Mouse (Mus musculus): ENCODE data around the gene Myh7b. TPM values are rescaled to one million over a fixed set of nuclear protein-coding genes. Genes with fewer than 3 reads are reported as not detected.

Myh7b gene
- polyA plus RNA-seq (2016; fragmentation: Nextera tagmentation; extraction: Ambion mirVana) = 6.0 TPM in 2 replicates

DNA sequence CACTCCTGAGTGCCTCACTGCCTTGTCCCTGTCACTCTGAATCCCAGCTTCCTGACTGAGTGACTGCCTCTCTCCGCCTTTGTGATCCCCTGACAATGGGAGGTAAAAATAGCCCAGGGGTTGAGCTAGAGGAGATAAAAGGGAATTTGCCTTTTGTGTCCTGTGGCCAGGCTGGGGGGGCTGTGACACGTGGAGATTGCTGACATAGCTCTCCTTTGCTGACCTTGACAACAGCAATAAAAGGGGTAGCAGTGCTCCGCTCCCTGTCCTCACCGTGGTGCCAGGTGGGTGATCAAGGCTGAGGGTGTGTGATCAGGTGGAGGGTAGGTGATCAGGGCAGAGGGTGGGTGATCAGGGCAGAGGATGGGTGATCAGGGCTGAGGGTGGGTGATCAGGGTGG is at the start of gene Myh7b:
Gene Myh7b, plus strand, starts transcription at position 235 of the 400 bp plus-strand sequence.
- Histone ChIP-seq H3K9ac (peak within 1 kb of the TSS; percentile 80; the same call in 1 of the 2 replicates), H3K4me3 (no peak within 1 kb of the TSS)

DNA sequence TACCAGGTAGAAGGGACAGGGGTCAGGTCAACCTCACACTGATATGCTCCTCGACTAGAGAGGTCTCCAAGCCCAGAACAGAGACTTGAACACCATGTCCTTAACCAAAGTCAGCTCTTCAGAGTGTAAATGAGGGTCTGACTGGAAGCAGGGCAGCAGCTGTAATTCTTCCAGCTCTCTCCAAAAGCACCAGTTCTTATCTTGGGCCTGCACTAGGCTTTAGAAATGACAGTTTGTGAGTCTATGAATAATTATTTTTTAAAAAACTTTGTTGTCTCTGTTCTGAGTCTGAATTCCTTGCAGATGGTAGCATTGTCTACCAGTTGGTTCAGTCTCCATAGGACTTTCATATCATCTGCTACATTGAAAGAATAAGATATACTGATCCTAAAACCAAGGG is 48.8 kb upstream of the Myh7b start:
- WGBS (ENCODE audit: insufficient replicate concordance) = 45% methylated on average over 1 of the region's 1 CpGs
- no peak overlapping the region for H3K4me2 ChIP-seq
- H3K27ac ChIP-seq = no peak overlapping the region
- ATAC-seq = no peak
- H3K36me3 ChIP-seq = peaks cover 85% of the 10 kb centered on the region
- H3K9me3 ChIP-seq (replicated peaks) = no peaks in the 10 kb centered on the region
- no peak overlapping the region for H3K4me3 ChIP-seq
- peaks cover 12% of the 10 kb centered on the region for H3K4me1 ChIP-seq
- H3K27me3 ChIP-seq (replicated peaks) = no peaks in the 10 kb centered on the region
- no peak overlapping the region for H3K9ac ChIP-seq

More for the DNA sequence above, at the start of gene Myh7b:
- H3K4me2 ChIP-seq = peak within 1 kb of the TSS; percentile 79
- H3K27me3 ChIP-seq (replicated peaks) = no peaks in the 10 kb centered on the region
- peaks cover 82% of the 10 kb centered on the region for H3K4me1 ChIP-seq
- H3K27ac ChIP-seq = peak within 1 kb of the TSS; percentile 95
- no peaks in the 10 kb centered on the region for H3K36me3 ChIP-seq
- no peak for ATAC-seq
- no peaks in the 10 kb centered on the region for H3K9me3 ChIP-seq (replicated peaks)
- WGBS (ENCODE audit: insufficient replicate concordance) = 48% methylated on average over 4 of the region's 4 CpGs

DNA sequence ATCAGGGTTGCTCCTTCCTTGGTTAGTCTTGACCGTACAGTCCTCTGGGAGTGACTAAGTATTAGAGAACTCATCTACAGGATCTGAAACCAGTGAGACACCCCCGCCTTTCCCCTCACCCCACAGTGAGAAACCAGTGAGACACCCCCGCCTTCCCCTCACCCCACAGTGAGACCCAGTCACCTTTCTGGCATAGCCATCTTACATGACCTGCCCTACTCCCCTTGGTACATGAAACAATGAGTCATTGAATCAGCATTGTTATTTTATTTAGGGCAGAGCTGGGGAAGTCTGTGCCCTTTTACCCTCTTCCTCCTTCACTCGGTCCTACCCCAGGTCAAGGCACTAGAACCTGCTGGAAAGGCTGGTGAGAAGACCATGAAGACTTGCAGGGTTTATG is 48.1 kb upstream of the Myh7b start:
- H3K27ac ChIP-seq = no peak overlapping the region
- 77% methylated on average over 4 of the region's 4 CpGs for whole genome bisulfite sequencing (ENCODE audit: insufficient replicate concordance)
- no peak for ATAC-seq

DNA sequence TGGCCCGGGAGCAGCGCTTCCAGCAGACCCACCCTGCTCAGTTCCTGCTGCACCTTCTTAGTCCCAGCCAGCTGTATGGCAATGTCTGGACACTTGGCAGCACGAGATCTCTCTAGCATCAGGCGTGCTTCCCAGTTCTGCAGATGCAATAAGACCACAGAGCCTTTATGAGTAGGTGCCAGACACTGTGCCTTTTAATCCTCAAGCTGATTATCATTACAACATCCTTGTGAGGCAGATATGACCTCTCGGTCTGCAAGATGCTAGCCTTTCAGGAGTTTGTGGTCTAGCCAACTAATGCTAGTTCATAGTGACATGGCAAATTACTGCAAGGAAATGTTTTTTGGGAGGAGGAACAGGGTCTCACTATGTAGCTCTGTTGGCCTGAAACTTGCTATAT is 43.3 kb upstream of the Myh7b start:
- H3K36me3 ChIP-seq = peaks cover 92% of the 10 kb centered on the region
- WGBS (ENCODE audit: insufficient replicate concordance) = 71% methylated on average over 5 of the region's 5 CpGs
- no peaks in the 10 kb centered on the region for H3K27me3 ChIP-seq (replicated peaks)
- H3K9ac ChIP-seq = no peak overlapping the region
- no peak overlapping the region for H3K4me2 ChIP-seq
- H3K4me1 ChIP-seq = peaks cover 15% of the 10 kb centered on the region
- no peak for ATAC-seq
- no peak overlapping the region for H3K27ac ChIP-seq
- H3K9me3 ChIP-seq (replicated peaks) = no peaks in the 10 kb centered on the region
- no peak overlapping the region for H3K4me3 ChIP-seq

More for the DNA sequence above, 48.1 kb upstream of the Myh7b start:
- H3K4me2 ChIP-seq = no peak overlapping the region
- no peaks in the 10 kb centered on the region for H3K9me3 ChIP-seq (replicated peaks)
- H3K27me3 ChIP-seq (replicated peaks) = no peaks in the 10 kb centered on the region
- peaks cover 92% of the 10 kb centered on the region for H3K36me3 ChIP-seq
- no peak overlapping the region for H3K9ac ChIP-seq
- no peak overlapping the region for H3K4me3 ChIP-seq
- peaks cover 17% of the 10 kb centered on the region for H3K4me1 ChIP-seq

DNA sequence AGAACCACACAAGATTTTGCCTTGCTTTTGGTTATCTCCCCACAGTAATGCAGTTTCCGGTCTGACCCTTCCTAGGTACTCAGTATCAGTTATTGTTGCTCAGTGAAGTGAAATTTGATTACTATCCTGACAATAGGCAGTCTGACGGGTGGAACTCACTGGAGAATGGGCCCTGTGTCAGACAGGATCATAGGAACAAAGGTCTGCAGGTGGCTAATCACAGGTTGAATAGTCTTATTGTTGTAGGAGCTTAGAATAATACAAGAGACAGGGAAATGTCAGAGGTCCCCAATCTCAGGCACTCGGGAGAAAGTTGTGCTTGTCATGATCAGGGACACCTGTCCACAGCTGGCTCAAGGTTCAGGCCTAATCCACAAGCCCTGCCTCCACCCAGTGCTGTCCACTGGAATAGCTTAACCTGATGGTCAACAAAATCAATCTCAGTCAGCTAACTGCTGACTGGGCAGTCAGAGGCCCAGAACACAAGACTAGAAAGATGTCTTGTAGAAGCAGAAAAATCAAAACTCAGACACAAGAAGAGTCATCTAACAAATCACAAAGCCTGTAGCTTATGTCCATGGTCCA is 41.7 kb upstream of the Myh7b start:
- H3K4me1 ChIP-seq = peaks cover 13% of the 10 kb centered on the region
- H3K9me3 ChIP-seq (replicated peaks) = no peaks in the 10 kb centered on the region
- H3K36me3 ChIP-seq = peaks cover 88% of the 10 kb centered on the region
- no peak overlapping the region for H3K4me3 ChIP-seq
- 53% methylated on average over 3 of the region's 3 CpGs for WGBS (ENCODE audit: insufficient replicate concordance)
- no peak for ATAC-seq
- no peaks in the 10 kb centered on the region for H3K27me3 ChIP-seq (replicated peaks)
- H3K4me2 ChIP-seq = no peak overlapping the region
- no peak overlapping the region for H3K9ac ChIP-seq
- H3K27ac ChIP-seq = no peak overlapping the region

DNA sequence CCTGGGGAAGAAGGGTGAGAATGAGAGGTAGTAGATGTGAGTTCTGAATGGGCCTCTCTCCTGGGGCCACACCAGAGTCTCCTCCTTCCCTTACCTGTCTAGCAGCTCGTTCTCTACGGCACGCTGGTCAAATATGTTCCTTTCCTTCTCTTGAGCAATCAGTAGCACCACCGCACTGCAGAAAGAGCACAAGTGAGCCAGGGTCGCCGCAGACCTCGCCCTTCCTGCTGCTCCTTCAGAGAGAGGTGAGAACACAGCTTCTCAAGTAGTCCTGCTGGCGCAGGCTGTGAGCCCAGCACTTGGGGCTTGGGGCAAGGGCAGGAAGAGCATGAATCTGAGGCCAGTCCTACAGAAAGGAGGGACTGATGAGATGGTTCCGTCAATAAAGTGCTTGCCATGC is 38.0 kb upstream of the Myh7b start:
- H3K36me3 ChIP-seq = peaks cover 86% of the 10 kb centered on the region
- no peak for ATAC-seq
- no peak overlapping the region for H3K9ac ChIP-seq
- peaks cover 7% of the 10 kb centered on the region for H3K4me1 ChIP-seq
- no peaks in the 10 kb centered on the region for H3K9me3 ChIP-seq (replicated peaks)
- no peak overlapping the region for H3K4me2 ChIP-seq
- no peak overlapping the region for H3K27ac ChIP-seq
- 70% methylated on average over 9 of the region's 9 CpGs for WGBS (ENCODE audit: insufficient replicate concordance)
- H3K4me3 ChIP-seq = no peak overlapping the region
- H3K27me3 ChIP-seq (replicated peaks) = no peaks in the 10 kb centered on the region

DNA sequence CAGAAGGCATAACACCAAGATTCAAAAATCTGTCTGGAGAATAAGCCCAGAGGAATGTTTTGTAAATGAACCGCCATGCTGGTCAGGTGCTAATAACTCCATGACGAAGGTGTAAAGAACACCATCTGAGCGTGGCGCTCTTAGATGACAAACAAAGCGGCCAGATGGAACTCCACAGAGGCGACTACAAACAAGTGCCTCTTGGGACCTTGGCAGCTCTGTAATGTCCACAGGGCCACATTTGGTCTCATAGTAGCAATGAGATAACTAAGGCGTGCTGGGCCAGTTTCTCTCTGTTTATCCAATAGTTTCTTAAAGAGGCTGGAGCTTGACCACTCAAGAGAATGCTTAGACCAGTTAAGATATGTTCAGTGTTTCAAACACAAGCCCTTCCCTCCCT is 37.0 kb upstream of the Myh7b start:
- no peak overlapping the region for H3K4me2 ChIP-seq
- no peak overlapping the region for H3K9ac ChIP-seq
- H3K4me3 ChIP-seq = no peak overlapping the region
- peaks cover 88% of the 10 kb centered on the region for H3K36me3 ChIP-seq
- 88% methylated on average over 7 of the region's 7 CpGs for WGBS (ENCODE audit: insufficient replicate concordance)
- H3K4me1 ChIP-seq = peaks cover 3% of the 10 kb centered on the region; the same call in 1 of the 2 replicates
- H3K9me3 ChIP-seq (replicated peaks) = no peaks in the 10 kb centered on the region
- ATAC-seq = no peak
- H3K27me3 ChIP-seq (replicated peaks) = no peaks in the 10 kb centered on the region
- no peak overlapping the region for H3K27ac ChIP-seq

DNA sequence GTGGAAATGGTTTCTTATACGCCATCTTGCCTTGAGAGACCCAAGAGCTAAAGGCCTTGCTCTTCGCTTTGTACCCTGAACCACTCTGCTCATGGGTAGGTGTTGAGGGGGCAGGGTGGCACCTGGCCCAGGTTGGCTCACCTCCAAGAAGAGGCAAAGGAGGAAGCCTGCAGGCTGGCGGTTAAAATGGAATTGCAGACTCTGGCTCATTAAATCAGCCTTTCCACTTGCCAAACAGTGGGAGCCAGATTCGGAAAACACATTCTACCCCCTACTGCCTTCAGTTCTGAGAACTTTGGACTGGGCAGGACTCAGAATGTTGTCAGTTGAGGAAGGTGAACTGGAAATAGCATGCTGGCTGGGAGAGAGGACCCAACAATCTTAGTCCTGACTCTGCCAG is 36.3 kb upstream of the Myh7b start:
- peaks cover 3% of the 10 kb centered on the region; the same call in 1 of the 2 replicates for H3K4me1 ChIP-seq
- H3K27ac ChIP-seq = no peak overlapping the region
- no peak overlapping the region for H3K4me3 ChIP-seq
- no peak overlapping the region for H3K9ac ChIP-seq
- ATAC-seq = no peak
- peaks cover 88% of the 10 kb centered on the region for H3K36me3 ChIP-seq
- no peak overlapping the region for H3K4me2 ChIP-seq
- 86% methylated on average over 4 of the region's 4 CpGs for whole genome bisulfite sequencing (ENCODE audit: insufficient replicate concordance)
- H3K27me3 ChIP-seq (replicated peaks) = no peaks in the 10 kb centered on the region
- H3K9me3 ChIP-seq (replicated peaks) = no peaks in the 10 kb centered on the region

DNA sequence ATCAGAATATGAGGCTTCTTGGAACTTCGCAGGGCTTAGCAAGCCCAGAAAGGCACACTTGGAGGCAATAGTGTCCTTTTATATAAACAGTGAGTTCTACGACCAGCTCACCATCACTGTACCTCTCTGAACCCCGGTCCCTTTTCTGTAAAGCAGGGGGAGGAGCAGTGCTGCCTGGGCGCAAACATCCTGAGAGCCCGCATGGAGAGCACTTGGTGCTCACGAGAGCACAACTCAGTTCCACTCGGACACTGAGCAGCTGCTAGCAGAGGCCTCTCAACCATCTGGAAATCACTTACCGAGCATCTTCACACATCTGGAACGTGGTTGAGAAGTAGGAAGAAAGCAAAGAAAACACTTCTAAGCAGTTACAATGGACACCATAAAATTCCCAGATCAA is 34.4 kb upstream of the Myh7b start:
- H3K4me2 ChIP-seq = no peak overlapping the region
- no peaks in the 10 kb centered on the region; the same call in 1 of the 2 replicates for H3K4me1 ChIP-seq
- no peak overlapping the region for H3K9ac ChIP-seq
- WGBS (ENCODE audit: insufficient replicate concordance) = 91% methylated on average over 9 of the region's 9 CpGs
- H3K36me3 ChIP-seq = peaks cover 88% of the 10 kb centered on the region
- no peak overlapping the region for H3K27ac ChIP-seq
- ATAC-seq = no peak
- H3K9me3 ChIP-seq (replicated peaks) = no peaks in the 10 kb centered on the region
- no peak overlapping the region for H3K4me3 ChIP-seq
- H3K27me3 ChIP-seq (replicated peaks) = no peaks in the 10 kb centered on the region

DNA sequence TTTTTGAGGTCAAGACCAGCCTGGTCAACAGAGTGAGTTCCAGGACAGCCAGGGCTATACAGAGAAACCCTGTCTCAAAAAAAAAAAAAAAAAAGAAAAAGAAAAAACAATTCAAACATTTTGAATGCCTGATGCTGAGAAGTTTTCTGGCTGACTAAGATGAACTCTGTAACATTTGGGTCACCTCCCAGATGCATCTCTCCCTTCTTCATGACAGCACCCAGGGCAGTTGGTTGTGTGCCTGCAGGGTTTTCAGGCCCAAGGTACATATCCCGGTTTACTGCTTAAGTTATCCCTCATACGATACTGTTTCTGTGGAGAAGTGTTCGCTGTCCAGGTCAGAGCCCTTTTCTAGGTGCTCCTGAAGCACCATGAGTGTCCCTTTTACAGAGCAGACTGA is 30.7 kb upstream of the Myh7b start:
- Histone ChIP-seq H3K9ac (no peak overlapping the region), H3K36me3 (peaks cover 69% of the 10 kb centered on the region), H3K4me3 (no peak overlapping the region), H3K4me2 (no peak overlapping the region), H3K27me3 (replicated peaks) (no peaks in the 10 kb centered on the region), H3K27ac (no peak overlapping the region), H3K4me1 (no peaks in the 10 kb centered on the region), H3K9me3 (replicated peaks) (no peaks in the 10 kb centered on the region)
- ATAC-seq = no peak
- 80% methylated on average over 3 of the region's 3 CpGs for WGBS (ENCODE audit: insufficient replicate concordance)

DNA sequence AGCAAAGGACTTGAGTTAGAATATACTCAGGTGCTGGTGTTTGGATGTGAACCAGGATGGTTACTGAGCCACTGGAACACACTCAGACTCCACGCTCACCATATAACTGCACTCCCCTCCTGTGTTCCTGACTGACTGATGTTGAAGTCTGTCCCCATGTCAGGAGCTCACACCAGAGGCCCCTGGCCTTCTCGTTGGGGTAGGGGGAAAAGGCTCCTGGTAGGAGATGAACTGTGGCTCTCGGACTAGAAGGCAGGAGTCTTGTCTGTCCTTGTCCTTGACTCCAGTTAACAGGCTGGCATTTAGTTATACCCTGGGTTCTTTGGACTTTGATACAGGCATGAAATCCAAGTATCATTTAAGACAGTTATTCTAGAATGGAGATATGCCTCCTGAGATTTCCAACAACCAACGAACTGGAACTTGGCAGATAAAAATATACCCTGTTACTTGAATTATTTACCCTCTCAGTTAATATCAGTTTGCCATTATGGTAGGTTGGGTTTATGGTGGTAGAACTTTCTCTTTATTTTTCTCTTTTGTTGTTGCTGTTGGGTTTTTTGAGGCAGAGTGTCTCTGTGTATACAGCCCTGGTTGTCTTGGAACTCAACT is 28.5 kb upstream of the Myh7b start:
- Histone ChIP-seq H3K27ac (no peak overlapping the region), H3K4me2 (no peak overlapping the region), H3K36me3 (peaks cover 68% of the 10 kb centered on the region), H3K9me3 (replicated peaks) (no peaks in the 10 kb centered on the region), H3K4me1 (0 out of 2 replicates have a peak, but pooled peaks cover 6% of the 10 kb centered on the region), H3K27me3 (replicated peaks) (no peaks in the 10 kb centered on the region), H3K4me3 (no peak overlapping the region), H3K9ac (no peak overlapping the region)
- no peak for ATAC-seq
- WGBS (ENCODE audit: insufficient replicate concordance) = 64% methylated on average over 4 of the region's 4 CpGs

DNA sequence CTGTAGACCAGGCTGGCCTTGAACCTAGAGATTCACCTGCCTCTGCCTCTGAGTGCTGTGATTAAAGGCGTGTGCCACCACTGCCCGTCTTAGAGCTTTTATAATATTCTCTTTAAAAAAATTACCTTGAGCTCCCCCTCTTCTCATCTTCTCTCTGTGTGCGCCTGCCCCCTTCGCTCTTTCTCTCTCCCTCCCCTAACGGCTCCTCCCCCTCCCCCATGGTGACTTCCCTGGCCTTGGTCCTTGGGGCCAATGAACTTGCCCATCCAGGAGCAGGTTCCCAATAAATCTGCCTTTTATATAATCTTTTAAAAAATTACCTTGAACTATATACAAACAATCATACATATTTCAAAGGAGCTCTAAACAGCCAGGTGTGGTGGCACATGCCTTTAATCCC is 28.0 kb upstream of the Myh7b start:
- H3K4me1 ChIP-seq = 0 out of 2 replicates have a peak, but pooled peaks cover 6% of the 10 kb centered on the region
- H3K9me3 ChIP-seq (replicated peaks) = no peaks in the 10 kb centered on the region
- no peak overlapping the region for H3K27ac ChIP-seq
- H3K9ac ChIP-seq = no peak overlapping the region
- ATAC-seq = no peak
- H3K4me3 ChIP-seq = no peak overlapping the region
- H3K36me3 ChIP-seq = peaks cover 63% of the 10 kb centered on the region
- 85% methylated on average over 5 of the region's 5 CpGs for WGBS (ENCODE audit: insufficient replicate concordance)
- no peaks in the 10 kb centered on the region for H3K27me3 ChIP-seq (replicated peaks)
- no peak overlapping the region for H3K4me2 ChIP-seq
